ENCODE assay signal across 20 mouse cellular contexts in genomic region chr11:61970901-61971300, GRCm38 (mm10). TPM values are rescaled to one million over a fixed set of nuclear protein-coding genes. Genes with fewer than 3 reads are reported as not detected.
DNase-seq lines count a peak whose midpoint lies in the region; ATAC-seq and TF ChIP-seq lines count a peak whose summit lies in the region.
"Had no signal": no experiment of that assay in that cellular context is flagged by ENCODE, and none has a peak within 500 bp of the region (broad histone marks: within the 10 kb centered on the region; RNA-seq: fewer than 3 reads in every experiment).

No protein-coding gene starts in this region.

- peaks cover 86% of the 10 kb centered on the region for H3K4me1 ChIP-seq in liver, embryonic 12.5 days
- peaks cover 7 to 15% of the 10 kb centered on the region in 2 experiments for H3K4me1 ChIP-seq in CH12.LX (ENCODE audit: control insufficient read depth in 1 of 2, insufficient read depth in 2 of 2)
- H3K4me1 ChIP-seq: hindbrain, embryonic 13.5 days had no signal

- 74% methylated on average over 5 of the region's 5 CpGs for WGBS in liver, embryonic 12.5 days (ENCODE audit: insufficient replicate concordance)

- DNase-seq in cerebellum, adult 9-11 months: peak; percentile 17
- DNase-seq in cerebellum, postnatal 14 days: no peak
- DNase-seq in liver: no peak
- DNase-seq in CH12.LX (ENCODE audit: extremely low read depth): peak; percentile 78
- DNase-seq in mesoderm, embryonic 11.5 days (ENCODE audit: low read depth, low spot score): peak; percentile 56
- DNase-seq: adrenal gland, adult 2 months; gastrocnemius, postnatal 36 days; kidney, adult 11 months; right cerebral cortex, postnatal 4 days; thymus, postnatal 36 days had no signal

- in situ Hi-C loops in CH12.LX (cut with MboI; ENCODE audit: low pct_ligation_motif_present, low pct_unique_long_range_greater_than_20kb, low sequenced_read_pairs): no loop called here

- H3K27ac ChIP-seq in liver, embryonic 12.5 days: peak overlapping the region; percentile 45; the same call in 1 of the 2 replicates
- H3K27ac ChIP-seq in CH12.LX (ENCODE audit: insufficient read depth, low read depth): no peak overlapping the region
- H3K27ac ChIP-seq: embryonic facial prominence, embryonic 15.5 days; hindbrain, embryonic 13.5 days; limb, embryonic 13.5 days; macrophage; neural tube, embryonic 13.5 days; stomach, embryonic 15.5 days had no signal

- H3K27me3 ChIP-seq in liver, embryonic 12.5 days (replicated peaks): no peaks in the 10 kb centered on the region
- peaks cover 2% of the 10 kb centered on the region for H3K27me3 ChIP-seq in CH12.LX (replicated peaks)
- H3K27me3 ChIP-seq: embryonic facial prominence, embryonic 15.5 days; hindbrain, embryonic 13.5 days; limb, embryonic 13.5 days; neural tube, embryonic 13.5 days; stomach, embryonic 15.5 days had no signal

- no peak for TF ChIP-seq RAD21 in CH12.LX (IDR thresholded peaks at IDR 0.05; ENCODE audit: low read depth, low read length)

- TF ChIP-seq POLR2A in CH12.LX (IDR thresholded peaks at IDR 0.05; ENCODE audit: low read depth, low read length): no peak

- no peak overlapping the region for H3K4me2 ChIP-seq in liver, embryonic 12.5 days
- H3K4me2 ChIP-seq in CH12.LX (ENCODE audit: insufficient read depth, low read depth, poor library complexity, severe bottlenecking): no peak overlapping the region; the same call in 1 of the 2 replicates
- H3K4me2 ChIP-seq: embryonic facial prominence, embryonic 15.5 days; hindbrain, embryonic 13.5 days; limb, embryonic 13.5 days; neural tube, embryonic 13.5 days; stomach, embryonic 15.5 days had no signal

- H3K4me3 ChIP-seq in liver, embryonic 12.5 days: no peak overlapping the region
- no peak overlapping the region for H3K4me3 ChIP-seq in CH12.LX (replicated peaks in 1 of 3; ENCODE audit: low read depth in 2 of 3, low read length in 2 of 3, poor library complexity in 1 of 3)
- H3K4me3 ChIP-seq: embryonic facial prominence, embryonic 15.5 days; hindbrain, embryonic 13.5 days; limb, embryonic 13.5 days; neural tube, embryonic 13.5 days; stomach, embryonic 15.5 days had no signal

- dilution Hi-C loops in CH12.LX (cut with MboI; ENCODE audit: extremely low pct_ligation_motif_present, extremely low pct_unique_long_range_greater_than_20kb, low sequenced_read_pairs): no loop called here

- no peaks in the 10 kb centered on the region for H3K9me3 ChIP-seq in liver, embryonic 12.5 days (replicated peaks)
- no peaks in the 10 kb centered on the region for H3K9me3 ChIP-seq in CH12.LX (replicated peaks; ENCODE audit: low read length)
- H3K9me3 ChIP-seq: embryonic facial prominence, embryonic 15.5 days; hindbrain, embryonic 13.5 days; limb, embryonic 13.5 days; neural tube, embryonic 13.5 days; stomach, embryonic 15.5 days had no signal

- ATAC-seq in liver, embryonic 12.5 days: no peak
- ATAC-seq in inflammation-experienced regulatory T-cells, adult 6 months: no peak
- ATAC-seq: CD4-positive, CD25-positive, alpha-beta regulatory T cell, adult 4 months; forebrain, embryonic 16.5 days had no signal

- TF ChIP-seq EP300 in CH12.LX (IDR thresholded peaks at IDR 0.05; ENCODE audit: low read length): peak; percentile 73

- no peak for TF ChIP-seq CTCF in CH12.LX (conservative IDR thresholded peaks at IDR 0.05 in 1 of 2, IDR thresholded peaks at IDR 0.05 in 1 of 2; ENCODE audit: low read depth in 2 of 2, low read length in 2 of 2)

- no peak overlapping the region for H3K9ac ChIP-seq in liver, embryonic 12.5 days
- H3K9ac ChIP-seq in CH12.LX (ENCODE audit: insufficient read depth, low read depth): no peak overlapping the region
- H3K9ac ChIP-seq: embryonic facial prominence, embryonic 15.5 days; hindbrain, embryonic 13.5 days; limb, embryonic 13.5 days; neural tube, embryonic 13.5 days; stomach, embryonic 15.5 days had no signal

- peaks cover 7% of the 10 kb centered on the region; the same call in 1 of the 2 replicates for H3K36me3 ChIP-seq in liver, embryonic 12.5 days
- H3K36me3 ChIP-seq in CH12.LX (replicated peaks in 1 of 2; ENCODE audit: control insufficient read depth in 1 of 2, insufficient read depth in 1 of 2, low read length in 1 of 2): no peaks in the 10 kb centered on the region
- H3K36me3 ChIP-seq: embryonic facial prominence, embryonic 15.5 days; hindbrain, embryonic 13.5 days; limb, embryonic 13.5 days; neural tube, embryonic 13.5 days; stomach, embryonic 15.5 days had no signal

- H3K79me2 ChIP-seq in CH12.LX (replicated peaks; ENCODE audit: control insufficient read depth, extremely low read depth, insufficient read depth, poor library complexity, severe bottlenecking): no peaks in the 10 kb centered on the region

TF ChIP-seq in CH12.LX, 34 proteins besides CTCF, POLR2A, EP300 and RAD21:
- TF ChIP-seq MYC (IDR thresholded peaks at IDR 0.05; ENCODE audit: low read depth, low read length) (0 out of 2 replicates have a peak, but pooled peaks have one; percentile 32), MAFK (IDR thresholded peaks at IDR 0.05; ENCODE audit: insufficient replicate concordance, low read length) (0 out of 2 replicates have a peak, but pooled peaks have one; percentile 17), CHD1 (IDR thresholded peaks at IDR 0.05; ENCODE audit: low read depth, low read length) (no peak), MEF2A (IDR thresholded peaks at IDR 0.05; ENCODE audit: borderline replicate concordance, low read depth, low read length) (no peak), IRF4 (IDR thresholded peaks at IDR 0.05; ENCODE audit: low read depth, low read length) (peak; percentile 75), ZKSCAN1 (IDR thresholded peaks at IDR 0.05; ENCODE audit: borderline replicate concordance, low read depth, low read length) (no peak), SMC3 (IDR thresholded peaks at IDR 0.05; ENCODE audit: low read depth, low read length) (no peak), JUND (conservative IDR thresholded peaks at IDR 0.05; ENCODE audit: low read depth, low read length) (peak; percentile 67), POLR2AphosphoS2 (IDR thresholded peaks at IDR 0.05; ENCODE audit: low read depth, low read length) (no peak), ETS1 (conservative IDR thresholded peaks at IDR 0.05; ENCODE audit: low read depth, low read length) (peak; percentile 65), E2F4 (IDR thresholded peaks at IDR 0.05; ENCODE audit: insufficient replicate concordance, low read depth, low read length) (no peak), JUN (IDR thresholded peaks at IDR 0.05; ENCODE audit: insufficient read depth, low read depth, low read length) (peak; percentile 23; the same call in 1 of the 2 replicates), ELF1 (IDR thresholded peaks at IDR 0.05; ENCODE audit: low read depth, low read length) (0 out of 2 replicates have a peak, but pooled peaks have one; percentile 10), BHLHE40 (IDR thresholded peaks at IDR 0.05; ENCODE audit: low read depth, low read length) (peak; percentile 92), SIN3A (IDR thresholded peaks at IDR 0.05; ENCODE audit: low read length) (no peak)

RNA-seq across cellular contexts. Expression of gene Specc1, which starts 14.3 kb away (rescaled TPM):
- 36.4 and 38.7 TPM in 2 replicates for polyA plus RNA-seq in liver, embryonic 12.5 days (2016; fragmentation: Nextera tagmentation; extraction: Ambion mirVana)
- total RNA-seq in CH12.LX (2012; rRNA removed): 15.5 and 16.7 TPM in 2 replicates
- 7.3 and 7.6 TPM in 2 replicates for total RNA-seq in CH12.LX (2014; rRNA removed)
- 18.4 and 18.6 TPM in 2 replicates for polyA plus RNA-seq in CH12.LX (2012; ENCODE audit: insufficient read length, low read depth)
- 1 to 10 TPM in 2 of 3 experiments, under 1 TPM in 1; 0.87 to 6.0 (median 3.3) TPM for polyA plus RNA-seq in inflammation-experienced regulatory T-cells, adult 6 months (2017; shearing (Covaris generic))

RNA-seq across cellular contexts. Expression of gene Akap10, which starts 40.8 kb away (rescaled TPM):
- 14.2 and 14.3 TPM in 2 replicates for polyA plus RNA-seq in liver, embryonic 12.5 days (2016; fragmentation: Nextera tagmentation; extraction: Ambion mirVana)
- total RNA-seq in CH12.LX (2012; rRNA removed) (24.1 and 25.6 TPM in 2 replicates), CH12.LX (2014; rRNA removed) (37.3 and 38.4 TPM in 2 replicates)
- polyA plus RNA-seq in CH12.LX (2012; ENCODE audit: insufficient read length, low read depth): 23.7 and 25.3 TPM in 2 replicates
- polyA plus RNA-seq in inflammation-experienced regulatory T-cells, adult 6 months (2017; shearing (Covaris generic)): 10 to 100 TPM; 20.6 to 26.9 (median 20.9) TPM

Comparison
In these comparisons a context has a peak if more than half of its experiments do, and no peak if none do; other contexts are left out.
1. DNase-seq: peak in cerebellum, adult 9-11 months (single experiment), CH12.LX (single experiment) and mesoderm, embryonic 11.5 days (single experiment); none in cerebellum, postnatal 14 days (0 of 2) and liver (single experiment).